ENCODE assay signal across 8 mouse cellular contexts in genomic region chr14:123371522-123371921, GRCm38 (mm10).
A peak's percentile ranks its signal among the peaks of the same experiment; 100 is the strongest.
DNase-seq lines count a peak whose midpoint lies in the region; ATAC-seq and TF ChIP-seq lines count a peak whose summit lies in the region.

No protein-coding gene starts in this region.

- no peaks in the 10 kb centered on the region for H3K79me2 ChIP-seq in CH12.LX (replicated peaks; ENCODE audit: control insufficient read depth, extremely low read depth, insufficient read depth, poor library complexity, severe bottlenecking)

- no peak for TF ChIP-seq POLR2A in CH12.LX (IDR thresholded peaks at IDR 0.05; ENCODE audit: low read depth, low read length)

- TF ChIP-seq CTCF in CH12.LX (conservative IDR thresholded peaks at IDR 0.05 in 1 of 2, IDR thresholded peaks at IDR 0.05 in 1 of 2; ENCODE audit: low read depth in 2 of 2, low read length in 2 of 2), result peak; percentile 62 to 78

- H3K9me3 ChIP-seq in CH12.LX (replicated peaks; ENCODE audit: low read length), result no peaks in the 10 kb centered on the region
- no peaks in the 10 kb centered on the region for H3K9me3 ChIP-seq in hindbrain, embryonic 13.5 days
- H3K9me3 ChIP-seq in midbrain, embryonic 16.5 days (replicated peaks; ENCODE audit: control insufficient read depth, low read length, poor library complexity, severe bottlenecking), result no peaks in the 10 kb centered on the region

- H3K27me3 ChIP-seq in CH12.LX (replicated peaks), result no peaks in the 10 kb centered on the region
- H3K27me3 ChIP-seq in hindbrain, embryonic 13.5 days, result no peaks in the 10 kb centered on the region
- no peaks in the 10 kb centered on the region for H3K27me3 ChIP-seq in midbrain, embryonic 16.5 days (ENCODE audit: control insufficient read depth, insufficient read depth, low read depth, low read length)

- H3K4me2 ChIP-seq in CH12.LX (ENCODE audit: insufficient read depth, low read depth, poor library complexity, severe bottlenecking), result no peak overlapping the region
- H3K4me2 ChIP-seq in hindbrain, embryonic 13.5 days, result no peak overlapping the region
- H3K4me2 ChIP-seq in midbrain, embryonic 16.5 days (ENCODE audit: low read length), result no peak overlapping the region

- H3K4me1 ChIP-seq in CH12.LX (ENCODE audit: control insufficient read depth in 1 of 2, insufficient read depth in 2 of 2), result peaks cover 0 to 4% of the 10 kb centered on the region in 2 experiments; a peak in 2 of 4 replicates
- peaks cover 4% of the 10 kb centered on the region; the same call in 1 of the 2 replicates for H3K4me1 ChIP-seq in hindbrain, embryonic 13.5 days (replicated peaks)
- H3K4me1 ChIP-seq in midbrain, embryonic 16.5 days (ENCODE audit: control insufficient read depth, insufficient read depth, low read length), result no peaks in the 10 kb centered on the region; the same call in 1 of the 2 replicates

- no peak overlapping the region for H3K27ac ChIP-seq in CH12.LX (ENCODE audit: insufficient read depth, low read depth)
- no peak overlapping the region for H3K27ac ChIP-seq in hindbrain, embryonic 13.5 days
- no peak overlapping the region for H3K27ac ChIP-seq in midbrain, embryonic 16.5 days (ENCODE audit: low read length)

- no peaks in the 10 kb centered on the region for H3K36me3 ChIP-seq in CH12.LX (replicated peaks in 1 of 2; ENCODE audit: control insufficient read depth in 1 of 2, insufficient read depth in 1 of 2, low read length in 1 of 2)
- H3K36me3 ChIP-seq in hindbrain, embryonic 13.5 days, result no peaks in the 10 kb centered on the region
- no peaks in the 10 kb centered on the region for H3K36me3 ChIP-seq in midbrain, embryonic 16.5 days (ENCODE audit: control insufficient read depth, insufficient read depth, low read length)

- in situ Hi-C loops in CH12.LX (cut with MboI; ENCODE audit: low pct_ligation_motif_present, low pct_unique_long_range_greater_than_20kb, low sequenced_read_pairs), result loop anchor here (25.0 kb wide), 1 partner anchor 291 kb away; the partner anchor contains the start of gene Itgbl1

- no peak for TF ChIP-seq EP300 in CH12.LX (IDR thresholded peaks at IDR 0.05; ENCODE audit: low read length)

- dilution Hi-C loops in CH12.LX (cut with MboI; ENCODE audit: extremely low pct_ligation_motif_present, extremely low pct_unique_long_range_greater_than_20kb, low sequenced_read_pairs), result no loop called here

- H3K4me3 ChIP-seq in CH12.LX (replicated peaks in 1 of 3; ENCODE audit: low read depth in 2 of 3, low read length in 2 of 3, poor library complexity in 1 of 3), result no peak overlapping the region
- no peak overlapping the region for H3K4me3 ChIP-seq in hindbrain, embryonic 13.5 days
- no peak overlapping the region for H3K4me3 ChIP-seq in midbrain, embryonic 16.5 days (ENCODE audit: low read depth, low read length)

- peak; percentile 8 for DNase-seq in kidney, adult 9 months
- no peak for DNase-seq in kidney, adult 18-20 months
- peak; percentile 45 for DNase-seq in CH12.LX (ENCODE audit: extremely low read depth)
- peak; percentile 47 to 59 for DNase-seq in cerebellum, postnatal 10 days
- no peak for DNase-seq in testis, postnatal 14 days (ENCODE audit: low spot score)
- no peak for DNase-seq in ovary, postnatal 10 days (ENCODE audit: low spot score)

- TF ChIP-seq RAD21 in CH12.LX (IDR thresholded peaks at IDR 0.05; ENCODE audit: low read depth, low read length), result peak; percentile 93

- H3K9ac ChIP-seq in CH12.LX (ENCODE audit: insufficient read depth, low read depth), result no peak overlapping the region
- H3K9ac ChIP-seq in hindbrain, embryonic 13.5 days, result no peak overlapping the region
- H3K9ac ChIP-seq in midbrain, embryonic 16.5 days (ENCODE audit: low read depth, low read length), result no peak overlapping the region

- WGBS in hindbrain, embryonic 13.5 days, result 17% methylated on average over 9 of the region's 9 CpGs
- 8% methylated on average over 9 of the region's 9 CpGs for WGBS in midbrain, embryonic 16.5 days

- peak; percentile 67 for ATAC-seq in hindbrain, embryonic 13.5 days (ENCODE audit: low FRiP score)
- ATAC-seq in midbrain, embryonic 16.5 days, result peak; percentile 83

TF ChIP-seq in CH12.LX, 34 proteins besides CTCF, POLR2A, EP300 and RAD21:
- TF ChIP-seq USF1 (IDR thresholded peaks at IDR 0.05; ENCODE audit: low read depth, low read length), result no peak
- TF ChIP-seq KAT2A (IDR thresholded peaks at IDR 0.05; ENCODE audit: insufficient replicate concordance, low read length), result no peak
- TF ChIP-seq SMC3 (IDR thresholded peaks at IDR 0.05; ENCODE audit: low read depth, low read length), result peak; percentile 61
- no peak for TF ChIP-seq ZMIZ1 (IDR thresholded peaks at IDR 0.05; ENCODE audit: low read depth, low read length)
- TF ChIP-seq POLR2AphosphoS2 (IDR thresholded peaks at IDR 0.05; ENCODE audit: low read depth, low read length), result no peak
- TF ChIP-seq ZC3H11A (IDR thresholded peaks at IDR 0.05; ENCODE audit: low read depth, low read length), result peak; percentile 37; the same call in 1 of the 2 replicates
- TF ChIP-seq SIN3A (IDR thresholded peaks at IDR 0.05; ENCODE audit: low read length), result no peak
- TF ChIP-seq CHD1 (IDR thresholded peaks at IDR 0.05; ENCODE audit: low read depth, low read length), result no peak

Comparison
In these comparisons a context has a peak if more than half of its experiments do, and no peak if none do; other contexts are left out.
1. DNase-seq: peak in kidney, adult 9 months (single experiment), CH12.LX (single experiment) and cerebellum, postnatal 10 days (2 of 2); none in kidney, adult 18-20 months (single experiment), testis, postnatal 14 days (single experiment) and ovary, postnatal 10 days (single experiment).